Mouse (Mus musculus) cortical plate, adult 2 months (tissue): Measurements from ENCODE around the gene Kbtbd4.
A peak's percentile ranks its signal among the peaks of the same experiment; 100 is the strongest.

Experiments used
- CTCF ChIP-seq: fragments of 200-500 bp; IDR thresholded peaks from 2 replicates; pipeline ENCODE4 v1.5.1; 2011; ENCODE audit warnings: mild to moderate bottlenecking, control low read depth, low read length; ENCODE audit not compliant: insufficient read depth; ENCODE audit errors: extremely low read depth
- POLR2A ChIP-seq: fragments of 200-500 bp; IDR thresholded peaks from 2 replicates; pipeline ENCODE4 v1.6.1; 2011; ENCODE audit warnings: mild to moderate bottlenecking, low read length, control low read depth; ENCODE audit not compliant: insufficient read depth; ENCODE audit errors: extremely low read depth

GRCm38 (mm10) chr2:90886436-90886835 is 18.1 kb upstream of the Kbtbd4 start:
- TF ChIP-seq CTCF (no peak), POLR2A (peak; percentile 56)
